Mouse (Mus musculus): ENCODE measurements around the gene Ap1ar. TPM values are rescaled to one million over a fixed set of nuclear protein-coding genes. Genes with fewer than 3 reads are reported as not detected.
A peak's percentile ranks its signal among the peaks of the same experiment; 100 is the strongest.

Gene Ap1ar
- polyA plus RNA-seq, 1 experiment: 37.1 TPM

DNA sequence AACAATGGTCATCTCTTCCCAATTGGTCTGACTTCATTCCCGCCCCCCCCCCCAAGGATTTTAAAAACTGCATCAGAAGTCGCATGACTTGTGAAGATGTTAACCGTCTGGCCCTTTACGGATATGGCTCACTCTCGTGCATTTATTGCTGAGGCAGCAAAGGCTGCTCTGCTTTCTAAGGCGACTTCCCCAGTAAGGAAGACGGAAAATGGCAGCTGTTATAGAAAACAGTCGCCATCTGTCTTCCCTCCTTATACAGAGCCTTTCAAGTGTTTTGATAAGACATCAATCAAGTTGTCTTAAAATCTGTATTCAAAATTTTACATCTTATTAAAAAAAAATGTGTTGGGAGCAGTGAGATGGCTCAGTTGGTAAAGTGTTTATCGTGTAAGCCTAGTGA lies 15.4 kb upstream of the Ap1ar start:
- H3K4me1 ChIP-seq (ENCODE audit: control insufficient read depth, insufficient read depth, low read length): no peaks in the 10 kb centered on the region
- H3K27me3 ChIP-seq (replicated peaks; ENCODE audit: control insufficient read depth, insufficient read depth, low read length): no peaks in the 10 kb centered on the region

DNA sequence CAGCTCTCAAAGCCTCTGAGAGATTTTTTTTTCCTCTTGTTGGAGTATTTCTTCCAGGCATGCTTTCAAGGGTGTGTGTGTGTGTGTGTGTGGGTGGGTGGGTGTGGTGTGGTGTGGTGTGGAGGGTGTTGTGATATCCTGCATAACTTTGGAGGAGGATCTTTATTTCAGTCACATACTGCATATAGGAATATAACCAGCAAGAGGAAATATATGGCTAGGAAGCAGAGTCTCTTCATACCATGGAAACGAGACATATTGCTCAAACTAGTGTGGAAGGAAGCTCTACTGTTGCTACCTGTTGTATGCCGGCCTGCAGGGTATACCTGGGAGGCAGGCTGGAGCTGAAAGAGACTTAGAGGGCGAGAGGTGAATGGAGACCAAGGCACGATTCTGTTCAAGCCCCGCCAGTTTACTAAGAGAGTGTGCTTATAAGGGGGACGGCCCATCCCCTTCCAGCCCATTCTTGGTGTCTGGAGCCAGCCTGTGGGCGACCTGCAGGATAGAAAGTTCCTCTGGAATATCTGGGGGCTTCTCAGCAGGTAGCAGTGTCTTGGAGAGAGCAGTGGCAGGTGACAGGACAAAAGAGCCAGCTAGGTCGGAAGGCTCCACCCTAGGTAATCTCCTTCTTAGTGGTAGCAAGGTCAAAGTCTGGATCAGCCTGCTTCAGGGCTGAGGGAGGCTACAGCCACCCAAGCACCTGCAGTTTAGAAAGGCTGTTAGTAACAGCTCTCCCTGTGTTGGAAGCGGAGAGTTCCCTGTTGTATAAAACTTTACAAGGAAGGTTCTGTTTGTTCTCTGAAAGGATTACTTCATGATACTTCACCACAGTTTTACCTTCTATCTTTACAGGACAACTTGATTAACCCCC lies 13.7 kb upstream of the Ap1ar start:
- DNase-seq: no peak
- H3K4me1 ChIP-seq (ENCODE audit: control insufficient read depth, insufficient read depth, low read length): no peaks in the 10 kb centered on the region
- H3K36me3 ChIP-seq (ENCODE audit: control insufficient read depth, insufficient read depth, low read length): no peaks in the 10 kb centered on the region
- TF ChIP-seq POLR2A (IDR thresholded peaks at IDR 0.05; ENCODE audit: low read depth, low read length): no peak
- no peak for TF ChIP-seq CTCF (conservative IDR thresholded peaks at IDR 0.05; ENCODE audit: insufficient read depth, insufficient read length, low read depth, low read length)
- H3K4me3 ChIP-seq (ENCODE audit: insufficient read depth, low read depth, low read length): no peak overlapping the region
- H3K27me3 ChIP-seq (replicated peaks; ENCODE audit: control insufficient read depth, insufficient read depth, low read length): no peaks in the 10 kb centered on the region
- H3K27ac ChIP-seq (ENCODE audit: insufficient read depth, low read depth, low read length): no peak overlapping the region
- 62% methylated on average over 9 of the region's 9 CpGs for WGBS

More for the DNA sequence above, 15.4 kb upstream of the Ap1ar start:
- Histone ChIP-seq H3K36me3 (ENCODE audit: control insufficient read depth, insufficient read depth, low read length) (no peaks in the 10 kb centered on the region), H3K4me3 (ENCODE audit: insufficient read depth, low read depth, low read length) (no peak overlapping the region), H3K27ac (ENCODE audit: insufficient read depth, low read depth, low read length) (no peak overlapping the region)
- no peak for TF ChIP-seq CTCF (conservative IDR thresholded peaks at IDR 0.05; ENCODE audit: insufficient read depth, insufficient read length, low read depth, low read length)
- no peak for TF ChIP-seq POLR2A (IDR thresholded peaks at IDR 0.05; ENCODE audit: low read depth, low read length)
- WGBS: 81% methylated on average over 9 of the region's 9 CpGs
- DNase-seq: no peak

DNA sequence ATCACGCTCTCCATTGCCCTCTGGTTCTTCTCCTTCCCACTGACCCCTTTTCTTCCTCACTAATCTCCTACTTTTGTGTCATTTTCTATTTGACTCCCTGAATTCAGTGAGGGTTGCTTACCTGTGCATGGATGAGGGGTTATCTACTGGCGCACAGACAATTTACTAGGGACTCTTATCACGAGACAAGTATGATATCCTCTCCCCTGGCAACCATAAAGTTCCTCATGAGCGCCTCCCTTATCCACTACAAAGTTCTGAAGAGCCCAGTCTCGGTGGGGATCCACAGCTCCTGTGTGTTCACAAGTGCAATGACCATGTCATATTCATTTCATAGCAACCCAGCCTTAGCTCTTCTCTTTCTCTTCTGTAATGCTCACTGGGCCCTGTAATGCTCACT lies 12.6 kb upstream of the Ap1ar start:
- H3K27me3 ChIP-seq (replicated peaks; ENCODE audit: control insufficient read depth, insufficient read depth, low read length): no peaks in the 10 kb centered on the region
- TF ChIP-seq CTCF (conservative IDR thresholded peaks at IDR 0.05; ENCODE audit: insufficient read depth, insufficient read length, low read depth, low read length): no peak
- no peak for TF ChIP-seq POLR2A (IDR thresholded peaks at IDR 0.05; ENCODE audit: low read depth, low read length)
- no peak overlapping the region for H3K4me3 ChIP-seq (ENCODE audit: insufficient read depth, low read depth, low read length)
- H3K4me1 ChIP-seq (ENCODE audit: control insufficient read depth, insufficient read depth, low read length): no peaks in the 10 kb centered on the region
- DNase-seq: no peak
- H3K36me3 ChIP-seq (ENCODE audit: control insufficient read depth, insufficient read depth, low read length): no peaks in the 10 kb centered on the region
- WGBS: 86% methylated on average over 5 of the region's 5 CpGs
- no peak overlapping the region for H3K27ac ChIP-seq (ENCODE audit: insufficient read depth, low read depth, low read length)

DNA sequence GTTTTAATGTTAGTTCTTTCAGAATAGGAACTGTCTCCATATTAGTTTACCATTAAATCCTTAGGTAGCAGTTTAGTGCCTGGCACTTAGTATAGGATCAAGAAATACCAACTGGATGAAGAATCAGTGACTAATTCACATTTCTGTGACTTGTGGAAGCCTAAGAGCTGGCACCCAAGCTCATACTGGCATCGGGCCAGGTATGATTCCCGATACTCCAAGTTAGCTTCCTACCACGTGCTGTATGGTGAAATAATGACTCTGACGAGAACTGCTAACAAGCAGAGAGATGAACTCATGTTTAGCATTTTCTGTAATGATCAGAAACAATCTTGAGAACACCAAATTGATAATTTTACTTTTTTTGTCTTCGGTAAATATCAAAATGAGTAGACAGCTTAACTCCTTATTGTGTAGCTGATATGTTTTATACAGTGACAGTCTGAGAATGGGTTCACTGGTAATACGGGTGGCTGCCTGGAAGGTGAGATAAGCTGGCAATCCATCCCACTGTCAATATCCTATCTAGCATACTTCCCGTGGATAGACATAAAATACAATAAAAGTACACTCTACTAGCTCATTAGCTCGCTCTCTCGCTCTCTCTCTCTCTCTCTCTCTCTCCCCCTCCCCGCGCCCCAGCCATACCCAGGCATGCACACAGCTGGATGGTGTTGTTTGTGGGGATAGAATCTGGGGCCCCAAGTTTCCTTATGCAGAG lies 10.9 kb upstream of the Ap1ar start:
- no peak overlapping the region for H3K4me3 ChIP-seq (ENCODE audit: insufficient read depth, low read depth, low read length)
- WGBS: 70% methylated on average over 11 of the region's 11 CpGs
- TF ChIP-seq CTCF (conservative IDR thresholded peaks at IDR 0.05; ENCODE audit: insufficient read depth, insufficient read length, low read depth, low read length) (no peak), POLR2A (IDR thresholded peaks at IDR 0.05; ENCODE audit: low read depth, low read length) (no peak)
- DNase-seq: peak; percentile 31
- H3K36me3 ChIP-seq (ENCODE audit: control insufficient read depth, insufficient read depth, low read length): no peaks in the 10 kb centered on the region
- H3K27me3 ChIP-seq (replicated peaks; ENCODE audit: control insufficient read depth, insufficient read depth, low read length): no peaks in the 10 kb centered on the region
- no peak overlapping the region for H3K27ac ChIP-seq (ENCODE audit: insufficient read depth, low read depth, low read length)
- H3K4me1 ChIP-seq (ENCODE audit: control insufficient read depth, insufficient read depth, low read length): no peaks in the 10 kb centered on the region

DNA sequence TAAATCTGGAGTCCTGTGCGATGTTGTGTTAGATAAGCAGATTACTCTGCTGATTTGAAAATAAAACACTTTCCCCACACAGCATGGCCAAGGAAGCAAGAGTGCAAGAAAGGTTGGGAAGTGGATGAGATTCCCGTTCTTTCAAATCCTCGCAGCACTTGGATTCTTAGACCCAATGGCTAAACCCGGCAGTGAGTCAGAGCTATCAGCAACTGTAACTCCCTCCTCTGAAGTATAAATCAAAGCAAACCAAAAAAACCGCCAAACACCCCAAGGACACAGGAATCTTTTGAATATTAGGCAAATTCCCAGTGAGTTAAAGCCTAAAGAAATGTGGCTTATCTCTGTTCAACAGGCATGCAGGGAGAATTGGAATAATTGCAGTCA lies 6.6 kb upstream of the Ap1ar start:
- no peak overlapping the region for H3K4me3 ChIP-seq (ENCODE audit: insufficient read depth, low read depth, low read length)
- no peaks in the 10 kb centered on the region for H3K27me3 ChIP-seq (replicated peaks; ENCODE audit: control insufficient read depth, insufficient read depth, low read length)
- no peaks in the 10 kb centered on the region for H3K36me3 ChIP-seq (ENCODE audit: control insufficient read depth, insufficient read depth, low read length)
- WGBS: 83% methylated on average over 5 of the region's 5 CpGs
- TF ChIP-seq CTCF (conservative IDR thresholded peaks at IDR 0.05; ENCODE audit: insufficient read depth, insufficient read length, low read depth, low read length) (no peak), POLR2A (IDR thresholded peaks at IDR 0.05; ENCODE audit: low read depth, low read length) (no peak)
- DNase-seq: no peak
- H3K4me1 ChIP-seq (ENCODE audit: control insufficient read depth, insufficient read depth, low read length): peaks cover 3% of the 10 kb centered on the region; the same call in 1 of the 2 replicates
- H3K27ac ChIP-seq (ENCODE audit: insufficient read depth, low read depth, low read length): no peak overlapping the region

DNA sequence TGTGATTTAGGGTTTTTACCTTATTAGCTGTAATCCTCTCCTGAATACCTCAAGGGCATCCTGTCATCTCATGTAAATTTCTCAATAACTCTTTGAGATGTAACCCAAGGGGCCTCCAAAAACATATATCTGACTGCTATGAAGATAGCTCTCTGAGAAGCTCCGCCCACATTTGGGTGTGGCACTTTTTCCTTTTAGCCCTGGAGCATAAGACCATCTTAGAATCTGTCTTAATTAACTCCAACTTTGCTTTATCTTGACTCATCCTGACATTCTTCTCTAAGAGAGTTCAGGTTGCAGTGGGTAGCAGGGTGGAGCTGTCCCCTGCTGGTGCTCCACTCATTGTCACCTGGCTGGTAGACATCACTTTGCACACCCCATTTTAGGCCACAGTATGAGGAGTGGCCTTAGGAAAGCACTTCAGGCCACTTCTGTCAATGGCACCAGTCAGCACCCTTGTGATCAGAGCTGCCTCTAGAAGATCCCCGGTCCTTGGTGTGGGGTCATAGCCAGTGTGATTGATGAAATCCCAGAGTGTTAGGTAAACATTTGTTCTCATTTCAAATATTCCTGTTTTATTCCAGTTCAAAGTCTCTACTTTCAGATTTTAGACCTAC lies 6.1 kb upstream of the Ap1ar start:
- H3K4me3 ChIP-seq (ENCODE audit: insufficient read depth, low read depth, low read length): no peak overlapping the region
- H3K27me3 ChIP-seq (replicated peaks; ENCODE audit: control insufficient read depth, insufficient read depth, low read length): no peaks in the 10 kb centered on the region
- no peak overlapping the region for H3K27ac ChIP-seq (ENCODE audit: insufficient read depth, low read depth, low read length)
- no peak for DNase-seq
- H3K36me3 ChIP-seq (ENCODE audit: control insufficient read depth, insufficient read depth, low read length): no peaks in the 10 kb centered on the region
- H3K4me1 ChIP-seq (ENCODE audit: control insufficient read depth, insufficient read depth, low read length): peaks cover 7% of the 10 kb centered on the region; the same call in 1 of the 2 replicates
- WGBS: 87% methylated on average over 2 of the region's 2 CpGs
- no peak for TF ChIP-seq POLR2A (IDR thresholded peaks at IDR 0.05; ENCODE audit: low read depth, low read length)
- no peak for TF ChIP-seq CTCF (conservative IDR thresholded peaks at IDR 0.05; ENCODE audit: insufficient read depth, insufficient read length, low read depth, low read length)

DNA sequence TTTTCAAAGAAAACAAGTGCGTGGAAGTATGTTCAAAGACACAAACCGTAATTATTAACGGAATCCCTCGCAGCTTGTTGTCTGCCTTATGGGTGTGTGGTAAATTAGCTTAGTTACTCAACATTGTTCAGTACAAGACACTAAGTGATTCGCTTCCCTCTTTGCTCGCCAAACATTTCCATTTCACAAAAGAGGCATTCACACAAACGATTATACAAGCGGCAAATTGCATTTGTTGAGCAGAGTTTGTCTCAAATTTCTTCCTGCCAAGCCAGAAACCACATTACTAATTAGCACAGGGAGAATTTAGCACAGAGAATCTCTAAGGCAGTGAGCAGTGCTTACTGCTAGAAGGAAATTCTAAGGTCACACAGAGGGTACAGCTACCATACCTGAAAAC lies 4.6 kb upstream of the Ap1ar start:
- Histone ChIP-seq H3K4me1 (ENCODE audit: control insufficient read depth, insufficient read depth, low read length) (peaks cover 7% of the 10 kb centered on the region; the same call in 1 of the 2 replicates), H3K4me3 (ENCODE audit: insufficient read depth, low read depth, low read length) (no peak overlapping the region), H3K27me3 (replicated peaks; ENCODE audit: control insufficient read depth, insufficient read depth, low read length) (no peaks in the 10 kb centered on the region), H3K27ac (ENCODE audit: insufficient read depth, low read depth, low read length) (no peak overlapping the region), H3K36me3 (ENCODE audit: control insufficient read depth, insufficient read depth, low read length) (no peaks in the 10 kb centered on the region)
- WGBS: 84% methylated on average over 8 of the region's 8 CpGs
- TF ChIP-seq POLR2A (IDR thresholded peaks at IDR 0.05; ENCODE audit: low read depth, low read length) (no peak), CTCF (conservative IDR thresholded peaks at IDR 0.05; ENCODE audit: insufficient read depth, insufficient read length, low read depth, low read length) (no peak)
- no peak for DNase-seq
